Mouse (Mus musculus) T-cell, adult 2 months (primary cell): ENCODE data around the gene Syvn1.
"Not testable (repeated sequence)": the region's sequence is repeated elsewhere in the genome, so short reads cannot be mapped to it uniquely, and the experiment has no call there.

Source experiments
- DNase-seq: peaks from one replicate; pipeline ENCODE4 v3.0.0; 2022; ENCODE audit warnings: low spot score

Syvn1 gene

DNA sequence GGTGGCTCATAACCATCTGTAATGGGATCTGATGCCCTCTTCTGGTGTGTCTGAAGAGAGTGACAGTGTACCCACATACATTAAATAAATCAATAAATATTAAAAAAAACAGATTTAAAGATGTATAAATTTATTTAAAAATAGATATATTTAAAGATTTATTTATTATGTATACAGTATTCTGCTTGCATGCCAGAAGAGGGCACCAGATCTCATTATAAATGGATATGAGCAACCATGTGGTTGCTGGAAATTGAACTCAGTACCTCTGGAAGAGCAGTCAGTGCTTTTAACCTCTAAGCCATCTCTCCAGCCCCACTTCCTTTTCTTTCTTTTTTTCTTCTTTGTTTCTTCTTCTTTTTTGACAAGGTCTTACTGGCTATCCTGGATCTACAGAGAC lies 6.4 kb upstream of the Syvn1 start:
- DNase-seq: no peak

DNA sequence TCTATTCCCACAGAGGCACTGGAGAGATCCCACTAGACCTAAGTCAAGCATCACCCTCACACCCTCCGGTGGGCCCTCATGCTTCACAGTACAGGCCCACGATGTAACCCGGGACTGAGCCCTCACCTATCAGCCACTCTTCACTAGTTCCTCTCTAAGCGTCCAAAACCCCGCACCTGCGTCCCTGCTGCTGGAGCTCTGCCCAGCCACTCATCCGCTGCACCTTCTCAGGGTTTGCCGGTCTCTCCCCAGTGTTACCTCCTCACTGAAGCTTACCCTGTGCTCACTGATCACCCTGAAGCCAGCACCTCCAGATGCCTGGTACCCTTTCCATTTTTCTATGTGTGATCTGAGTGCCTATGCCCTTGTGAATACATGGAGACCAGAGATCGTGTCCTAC lies 4.1 kb upstream of the Syvn1 start:
- DNase-seq: no peak

DNA sequence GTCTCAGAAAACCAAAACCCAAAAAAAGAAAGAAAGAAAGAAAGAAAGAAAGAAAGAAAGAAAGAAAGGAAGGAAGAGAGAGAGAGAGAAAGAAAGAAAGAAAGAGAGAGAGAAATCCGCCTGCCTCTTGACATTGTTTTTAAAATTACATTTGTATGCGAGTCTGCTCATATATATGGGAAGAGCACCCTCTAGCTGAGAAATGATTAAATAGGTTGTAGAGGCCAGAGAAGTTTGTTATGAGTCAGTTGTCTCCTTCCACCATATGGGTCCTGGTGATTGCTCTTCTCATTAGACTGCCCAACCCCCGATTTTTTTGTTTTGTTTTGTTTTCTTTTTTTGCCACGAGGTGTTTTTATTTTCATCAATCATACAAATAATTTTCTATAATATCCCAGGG lies 2.3 kb upstream of the Syvn1 start:
- not testable (repeated sequence) for DNase-seq

DNA sequence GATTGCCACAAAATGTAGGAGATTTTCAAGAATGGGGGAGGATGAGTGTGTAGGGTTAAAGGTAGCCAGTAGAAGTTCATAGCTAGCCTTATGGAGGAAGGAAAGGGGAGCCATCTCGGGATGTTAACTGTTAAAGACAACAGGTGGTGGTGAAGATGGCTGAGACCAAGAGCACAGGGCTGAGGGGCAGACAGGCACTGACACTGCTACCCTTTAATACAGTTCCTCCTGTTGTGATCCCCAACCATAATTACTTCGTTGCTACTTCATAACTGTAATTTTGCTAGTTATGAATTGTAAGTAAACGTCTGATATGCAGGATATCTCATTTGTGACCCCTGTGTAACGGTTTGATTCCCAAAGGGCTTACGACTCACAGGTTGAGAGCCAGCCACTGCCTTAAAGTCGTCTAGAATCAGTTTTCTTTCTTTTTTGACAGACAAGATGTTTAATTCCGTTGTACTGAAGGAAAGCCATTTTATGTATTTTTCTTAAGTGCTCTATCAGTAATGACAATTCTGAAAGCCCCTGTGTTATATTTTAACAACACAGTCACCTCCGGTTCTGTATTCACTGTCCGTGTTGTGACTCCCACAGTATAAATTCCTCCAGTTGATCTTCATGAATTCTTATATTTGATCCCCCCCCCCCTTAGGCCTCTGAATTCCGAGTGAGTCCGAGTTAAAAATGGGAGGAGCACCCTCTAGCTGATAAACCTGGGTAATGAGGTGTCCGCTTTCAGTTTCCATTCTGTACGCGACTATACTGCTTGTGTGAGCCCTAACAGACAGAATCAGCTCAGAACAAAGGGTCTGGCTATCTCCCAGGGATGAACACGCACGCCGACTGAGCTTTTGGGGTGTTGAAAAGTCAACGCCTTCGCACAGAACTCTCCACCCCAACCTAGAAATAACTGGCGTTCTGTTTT lies 746 bp upstream of the Syvn1 start:
- peak; percentile 45 for DNase-seq

DNA sequence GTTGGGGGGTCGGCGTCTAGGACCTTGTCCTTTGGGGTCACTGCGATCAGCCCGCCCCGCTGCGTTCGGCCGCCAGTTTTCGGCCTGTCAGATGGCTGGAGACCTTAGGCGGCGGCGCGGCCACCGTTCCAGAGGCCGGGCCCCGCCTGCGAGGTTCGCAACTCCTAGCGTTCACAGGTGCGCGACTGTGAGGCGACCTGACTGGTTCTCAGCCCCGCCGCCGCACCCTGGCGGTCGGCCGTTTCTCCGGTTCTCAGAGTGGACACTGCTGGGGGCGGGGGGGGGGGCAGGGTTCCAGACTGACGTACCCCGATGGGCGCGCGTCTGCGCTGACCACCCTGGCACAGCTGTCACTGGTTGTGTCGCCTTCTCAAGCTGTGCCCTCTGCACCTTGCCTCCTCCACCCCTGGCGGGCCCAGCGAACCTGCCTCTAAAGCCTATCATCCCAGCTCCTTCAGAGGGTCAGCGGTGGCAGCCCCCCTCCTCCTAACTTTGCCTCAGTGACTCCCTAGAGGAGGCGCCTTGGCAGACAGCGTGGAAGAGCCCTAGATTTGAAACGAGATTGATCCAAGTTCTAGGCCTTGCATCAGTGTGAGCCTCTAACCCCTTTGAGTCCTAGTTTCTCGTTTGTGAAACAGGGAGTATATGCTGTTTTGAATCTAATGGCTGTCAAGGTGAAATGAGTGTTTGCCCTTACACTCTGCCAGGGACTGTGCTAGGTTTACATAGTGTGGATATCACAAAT lies 950 bp downstream of the Syvn1 start:
- DNase-seq: no peak

DNA sequence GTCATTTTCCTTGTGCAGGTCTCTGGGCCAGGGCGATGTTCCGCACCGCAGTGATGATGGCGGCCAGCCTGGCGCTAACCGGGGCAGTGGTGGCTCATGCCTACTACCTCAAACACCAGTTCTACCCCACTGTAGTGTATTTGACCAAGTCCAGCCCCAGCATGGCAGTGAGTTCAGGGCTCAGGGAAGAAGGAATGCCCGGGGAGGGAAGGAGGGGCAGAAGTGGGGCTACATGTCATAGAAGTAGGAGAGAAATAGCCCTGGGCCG lies 1.5 kb downstream of the Syvn1 start:
- DNase-seq: no peak

DNA sequence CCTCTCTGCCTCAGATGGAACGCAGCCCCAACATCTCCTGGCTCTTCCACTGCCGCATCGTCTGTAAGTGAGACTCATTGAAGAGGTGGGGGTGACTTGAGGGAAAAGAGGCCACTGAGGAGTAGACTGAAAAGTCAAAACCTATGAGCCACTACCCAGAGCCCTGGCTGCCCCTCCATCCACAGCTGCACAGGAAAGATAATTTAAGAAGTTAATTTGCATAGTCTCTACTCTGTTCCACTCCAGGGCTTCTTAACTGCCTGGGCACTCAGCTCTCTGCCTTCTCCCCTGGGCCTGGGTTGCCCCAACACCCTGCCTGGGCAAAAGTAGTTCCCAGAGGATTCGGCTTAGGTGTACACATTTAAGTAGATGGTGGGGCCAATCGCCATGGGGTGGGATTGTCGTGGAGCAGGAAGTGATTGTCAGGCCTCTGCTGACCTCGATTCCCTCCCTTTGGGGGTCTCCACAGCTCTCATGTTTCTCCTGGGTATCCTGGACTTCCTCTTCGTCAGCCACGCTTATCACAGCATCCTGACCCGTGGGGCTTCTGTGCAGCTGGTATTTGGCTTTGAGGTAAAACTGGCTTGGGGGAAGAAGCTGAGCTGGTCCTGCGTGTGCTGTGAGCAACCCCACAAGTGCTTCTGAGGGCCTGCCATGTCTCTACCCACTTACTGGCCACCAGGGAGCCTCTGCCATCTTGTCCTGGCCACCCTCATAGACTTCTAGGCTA lies 2.5 kb downstream of the Syvn1 start:
- no peak for DNase-seq

DNA sequence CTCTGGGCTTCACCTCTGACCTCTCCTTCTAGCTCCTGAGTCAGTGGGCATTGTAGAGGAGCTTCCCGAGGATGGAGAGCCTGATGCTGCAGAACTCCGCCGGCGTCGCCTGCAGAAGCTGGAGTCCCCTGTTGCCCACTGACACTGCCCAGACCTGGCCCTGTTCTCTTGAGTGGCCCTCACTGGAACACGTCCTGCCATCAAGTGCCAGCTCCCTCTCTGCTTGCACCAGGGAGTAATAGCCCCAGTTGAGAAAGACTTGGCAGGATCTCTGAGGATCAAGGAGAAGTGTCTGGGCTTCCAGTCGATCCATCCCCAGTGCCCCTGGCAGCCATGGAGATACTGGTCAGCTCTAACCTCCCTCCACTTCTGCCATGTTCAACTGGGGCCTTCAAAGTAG lies 6.1 kb downstream of the Syvn1 start:
- DNase-seq: no peak

DNA sequence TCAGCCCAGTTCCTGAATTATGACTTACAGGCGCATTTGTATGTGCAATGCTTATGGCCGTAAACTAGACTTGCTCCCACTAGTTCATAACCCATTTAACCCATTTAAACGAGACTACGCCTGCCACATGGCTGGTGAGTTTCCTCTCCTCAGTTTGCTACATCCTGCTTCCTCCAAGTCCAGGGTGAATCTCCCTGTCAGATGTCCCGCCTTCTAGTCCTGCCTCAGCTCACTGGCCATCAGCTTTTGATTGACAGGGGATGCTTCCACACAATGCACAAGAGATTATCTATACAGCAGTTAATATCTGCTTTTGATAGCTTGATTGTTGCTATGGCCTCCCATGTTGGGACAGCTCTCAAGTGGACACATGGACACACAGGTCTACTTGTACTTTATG lies 7.9 kb downstream of the Syvn1 start:
- no peak for DNase-seq

DNA sequence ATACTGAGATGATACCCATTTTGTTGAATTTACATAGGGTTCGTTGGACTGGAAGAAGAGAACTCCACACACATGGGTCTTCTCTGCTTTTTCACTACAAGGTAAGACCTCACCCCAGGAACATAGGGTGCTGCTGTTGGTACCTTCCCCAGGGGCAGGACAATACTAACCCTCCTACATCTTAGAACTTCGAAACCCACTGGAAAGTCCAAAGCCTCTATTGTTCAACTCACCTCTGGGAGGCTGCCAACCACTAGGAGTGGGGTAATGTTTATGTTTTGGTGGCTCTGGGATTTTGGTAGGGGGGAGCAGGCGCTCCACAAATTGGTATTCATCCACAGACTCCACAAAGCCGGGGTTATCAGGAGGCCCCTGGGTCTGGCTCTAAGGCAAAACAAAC lies 10.3 kb downstream of the Syvn1 start:
- DNase-seq: no peak

DNA sequence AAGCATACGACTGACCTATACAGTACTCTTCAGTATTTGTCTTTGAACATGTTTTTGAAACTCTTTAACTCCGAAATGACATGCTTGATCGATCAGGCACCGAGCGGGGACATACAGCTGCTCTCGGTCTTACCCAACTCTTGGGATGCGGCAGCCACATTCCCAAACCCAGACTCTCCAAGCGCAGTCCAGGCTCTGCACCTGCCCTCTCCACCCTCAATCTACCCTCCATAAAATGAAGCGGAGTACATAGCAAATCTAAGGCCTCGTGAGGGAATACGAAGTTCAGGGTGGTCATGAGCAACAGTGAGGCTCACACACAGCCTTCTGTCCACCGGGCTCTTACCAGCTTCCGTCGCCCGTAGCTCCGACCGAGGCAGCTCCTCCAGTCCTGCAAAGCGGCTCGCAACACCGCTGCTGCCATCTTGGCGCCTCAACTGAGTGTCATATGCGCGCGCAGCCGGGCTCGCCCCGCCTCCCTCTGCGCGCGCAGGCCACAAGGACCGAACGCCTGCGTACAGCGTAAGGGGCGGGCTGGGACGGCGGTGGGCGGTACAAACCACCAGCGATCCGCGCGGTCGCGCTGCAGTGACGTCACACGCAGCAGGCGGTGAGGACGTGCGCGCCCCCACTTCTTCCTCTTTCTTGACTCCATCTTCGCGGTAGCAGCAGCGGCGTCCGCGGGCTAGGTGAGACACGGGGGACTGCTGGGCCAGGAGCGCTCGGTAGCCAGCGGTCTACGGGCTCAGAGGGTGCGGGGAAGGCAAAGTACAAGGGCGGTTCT lies 11.1 kb downstream of the Syvn1 start, which contains the start of the genes Mrpl49 and Fau:
Mrpl49 (minus strand) TSS at position 473 of the 784 bp plus-strand sequence.
Fau (plus strand) TSS at position 532 of the 784 bp plus-strand sequence.
- peak; percentile 99 for DNase-seq

DNA sequence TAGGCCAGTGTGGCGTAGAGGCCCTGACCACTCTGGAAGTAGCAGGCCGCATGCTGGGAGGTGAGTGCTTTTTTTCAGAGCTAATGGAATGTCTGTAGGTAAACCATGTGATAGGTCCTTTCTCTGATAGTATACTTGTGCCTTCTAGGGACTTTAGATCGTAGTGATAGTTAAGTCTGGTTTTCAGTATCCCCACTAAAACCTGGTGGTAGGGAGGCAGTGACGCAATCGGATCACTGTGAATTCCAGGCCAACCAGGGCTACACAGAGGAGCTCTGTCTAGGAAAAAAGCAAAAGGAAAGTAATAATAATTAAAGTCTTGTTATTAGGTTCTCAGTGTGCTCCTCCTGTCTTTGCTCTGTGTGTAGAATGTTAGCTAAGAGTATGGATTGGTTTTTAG lies 12.1 kb downstream of the Syvn1 start:
- DNase-seq: no peak

DNA sequence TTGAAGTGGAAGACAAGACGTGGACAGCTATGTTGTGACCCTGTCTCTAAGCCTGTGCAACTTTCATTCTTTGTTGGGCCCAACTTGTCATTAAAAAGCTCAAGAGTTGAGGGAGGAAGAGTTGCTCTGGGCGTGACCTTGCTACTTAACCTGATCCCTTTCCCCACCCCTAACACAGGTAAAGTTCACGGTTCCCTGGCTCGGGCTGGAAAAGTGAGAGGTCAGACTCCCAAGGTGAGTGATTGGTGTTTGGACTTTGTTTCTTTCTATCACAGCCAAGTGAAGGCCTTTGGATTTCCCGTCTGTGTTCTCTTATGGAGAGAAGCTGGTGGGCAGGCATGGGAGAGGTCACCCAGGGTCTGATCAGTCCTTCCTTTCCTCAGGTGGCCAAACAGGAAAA lies 12.6 kb downstream of the Syvn1 start:
- DNase-seq: no peak

DNA sequence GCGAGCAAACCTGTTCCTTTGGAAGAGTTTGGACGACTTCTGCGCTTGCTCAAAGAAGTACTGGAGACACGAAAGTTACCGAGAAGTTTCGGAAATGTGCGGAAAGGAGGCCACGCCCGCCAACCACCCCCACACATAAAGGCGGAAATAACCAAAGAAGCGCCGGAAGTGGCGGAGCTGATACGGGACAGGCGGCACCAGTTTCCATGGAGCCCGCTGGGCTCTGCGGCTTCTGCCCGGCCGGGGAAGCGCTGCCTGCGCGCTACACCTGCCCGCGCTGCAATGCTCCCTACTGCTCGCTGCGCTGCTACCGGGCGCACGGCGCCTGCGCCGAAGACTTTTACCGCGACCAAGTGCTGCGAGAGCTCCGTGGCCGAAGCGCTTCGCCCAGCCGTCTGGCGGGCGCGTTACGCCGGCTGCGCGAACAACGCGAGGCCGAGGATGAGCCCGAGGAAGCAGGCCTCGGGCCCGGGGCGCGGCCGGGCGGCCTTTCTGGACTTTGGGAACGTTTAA lies 14.7 kb downstream of the Syvn1 start, which contains the start of gene Znhit2:
Znhit2 (plus strand) TSS at position 172 of the 513 bp plus-strand sequence.
- DNase-seq: peak; percentile 96

DNA sequence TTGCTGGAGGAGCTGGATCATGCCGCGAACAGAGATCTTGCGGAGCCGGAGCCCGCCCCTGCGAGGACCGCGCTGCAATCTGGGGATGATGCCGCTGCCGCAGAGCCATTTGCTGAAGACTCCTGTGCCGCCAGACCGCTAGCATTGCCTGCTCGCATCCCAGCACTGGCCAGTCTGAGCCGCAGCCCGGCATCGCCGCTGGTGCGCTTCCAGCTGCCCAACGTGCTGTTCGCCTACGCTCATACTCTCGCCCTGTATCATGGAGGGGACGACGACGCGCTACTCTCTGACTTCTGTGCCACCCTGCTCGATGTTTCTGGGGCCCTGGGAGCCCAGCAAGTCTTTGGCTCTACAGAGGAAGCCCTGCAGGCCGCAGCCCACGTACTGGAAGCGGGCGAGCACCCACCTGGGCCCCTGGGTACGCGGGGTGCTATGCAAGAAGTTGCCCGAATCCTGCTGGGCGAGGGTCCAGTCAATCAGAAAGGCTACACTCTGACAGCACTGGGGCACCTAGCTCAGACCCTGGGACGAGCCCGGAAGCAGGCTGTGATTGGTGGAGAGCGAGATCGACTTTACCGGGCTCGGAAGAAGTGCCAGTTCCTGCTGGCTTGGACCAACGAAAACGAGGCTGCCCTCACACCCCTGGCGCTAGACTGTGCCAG lies 15.4 kb downstream of the Syvn1 start:
- peak; percentile 49 for DNase-seq

DNA sequence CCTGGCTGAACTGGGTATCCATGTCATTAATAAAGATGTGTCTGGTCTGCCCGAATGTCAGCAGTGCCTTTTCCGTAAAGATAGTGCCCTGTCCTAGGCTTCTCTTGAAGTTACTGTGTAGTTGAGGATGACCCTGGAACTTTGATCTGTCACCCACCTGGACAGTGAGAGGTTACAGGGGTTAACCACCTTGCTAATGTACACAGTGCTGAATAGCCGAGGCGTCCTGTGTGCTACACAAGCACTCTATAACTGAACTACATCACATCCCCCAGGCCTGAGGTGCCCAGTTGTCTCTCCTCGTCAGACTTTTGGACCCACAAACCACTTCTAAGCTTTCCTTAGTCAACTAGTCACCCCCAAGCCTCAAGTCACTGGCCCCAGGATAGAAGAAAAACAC lies 16.0 kb downstream of the Syvn1 start:
- DNase-seq: no peak

DNA sequence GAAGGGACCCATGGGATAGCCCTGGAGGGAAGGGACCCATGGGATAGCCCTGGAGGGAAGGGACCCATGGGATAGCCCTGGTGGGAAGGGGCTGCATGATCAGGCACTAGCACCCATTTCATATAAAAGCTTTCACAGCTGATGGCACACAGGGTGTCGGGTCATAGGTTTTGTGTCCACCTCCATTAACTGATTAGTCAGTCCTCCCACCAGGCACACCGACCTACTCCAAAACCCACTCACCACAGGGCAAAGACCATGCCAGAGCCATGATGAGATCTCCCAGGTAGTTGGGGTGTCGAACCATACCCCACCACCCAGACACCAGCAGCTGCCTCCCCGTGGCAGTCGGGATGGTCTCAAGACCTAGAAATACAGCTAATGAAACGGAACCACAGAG lies 16.7 kb downstream of the Syvn1 start:
- DNase-seq: no peak

DNA sequence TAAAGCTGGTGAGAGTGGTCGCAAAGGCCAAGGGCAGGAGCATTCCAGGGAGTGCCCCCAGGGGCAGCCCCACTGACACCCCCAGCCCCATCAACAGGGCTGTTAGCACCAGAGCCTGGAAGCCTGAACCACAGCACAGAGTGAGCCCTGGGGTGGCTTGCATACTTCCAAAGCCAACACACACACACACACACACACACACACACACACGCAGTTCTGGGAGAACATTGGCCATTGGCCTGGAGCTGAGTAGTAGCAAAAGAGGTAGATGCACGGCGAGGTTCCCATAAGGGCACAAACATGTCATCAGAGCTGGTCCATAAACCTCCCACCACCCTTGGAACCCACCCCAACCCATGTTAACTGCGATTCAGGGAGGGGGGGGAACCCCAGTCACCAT lies 20.2 kb downstream of the Syvn1 start:
- DNase-seq: no peak

DNA sequence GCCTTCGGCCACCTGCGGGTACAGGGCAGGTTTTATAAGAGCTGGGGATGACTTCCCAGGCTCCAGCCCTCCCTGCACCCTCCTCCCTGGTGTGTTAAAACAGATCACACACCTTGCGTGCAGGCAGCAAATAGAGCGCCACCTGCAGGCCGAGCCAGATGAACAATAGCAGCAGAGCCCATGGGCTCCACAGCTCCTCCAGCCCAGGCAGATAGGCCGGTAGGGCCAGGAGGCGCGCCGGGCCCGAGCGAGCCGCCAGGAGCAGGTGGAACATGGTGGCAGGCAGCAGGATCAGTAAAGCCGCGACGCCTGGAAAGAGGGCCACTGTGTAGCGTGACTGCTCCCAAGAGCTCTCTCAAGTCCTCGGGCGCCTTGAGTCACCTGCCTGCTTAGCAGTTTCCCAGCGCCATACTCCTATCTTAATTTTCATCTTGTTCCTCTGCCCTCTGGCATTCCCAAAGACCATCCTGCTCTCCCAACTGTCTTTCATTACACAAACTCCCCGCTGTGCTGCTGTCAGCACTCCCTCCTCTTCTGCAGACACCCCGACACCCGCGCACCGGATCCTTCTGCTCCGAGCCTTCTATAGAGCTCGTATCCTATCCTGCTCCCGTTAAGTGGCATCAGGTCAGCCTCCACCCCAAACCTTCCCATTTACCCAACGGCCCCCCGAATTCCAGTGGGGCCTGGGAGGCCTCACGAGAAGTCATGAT lies 20.8 kb downstream of the Syvn1 start:
- peak; percentile 84 for DNase-seq

DNA sequence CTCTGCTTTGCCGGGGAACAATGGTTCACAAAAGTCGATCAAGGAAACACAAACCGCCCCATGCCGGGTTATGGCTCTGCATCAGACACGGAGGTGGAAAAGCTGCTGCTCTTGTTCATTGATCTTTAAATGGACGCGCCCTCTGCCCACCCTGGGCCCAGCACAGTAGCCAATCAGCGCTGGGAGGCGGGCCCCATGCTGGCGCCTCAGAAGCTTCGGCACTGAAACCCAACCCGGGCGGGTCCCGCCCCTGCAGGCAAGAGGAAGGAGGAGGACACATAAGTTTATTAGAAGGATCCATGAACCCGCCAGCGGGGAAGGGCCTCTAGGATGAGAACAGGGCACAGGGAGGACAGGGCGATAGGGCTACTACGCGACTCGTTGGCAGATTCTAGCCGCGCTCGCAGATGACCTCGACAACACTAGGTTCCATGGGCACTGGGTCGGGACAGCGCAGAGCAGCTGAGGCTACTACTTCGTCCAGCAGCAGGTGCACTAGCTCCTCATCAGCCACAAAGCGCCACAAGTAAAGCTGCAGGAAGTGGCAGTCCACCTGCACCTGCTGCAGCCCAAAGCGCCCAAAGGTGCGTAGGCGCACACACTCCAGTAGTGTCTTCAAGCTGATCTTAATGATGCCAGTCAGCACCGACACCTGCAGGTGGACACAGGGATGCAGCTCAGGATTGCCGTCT lies 21.5 kb downstream of the Syvn1 start, which contains the start of gene Tm7sf2:
Tm7sf2 (minus strand) TSS at position 650 of the 692 bp plus-strand sequence.
- peak; percentile 91 for DNase-seq
